Mouse (Mus musculus) activated CD4-positive, CD25-positive, alpha-beta regulatory T cell, adult 4 months (primary cell): ENCODE measurements around the gene Kcnh6. TPM values are rescaled to one million over a fixed set of nuclear protein-coding genes. Genes with fewer than 3 reads are reported as not detected.
"Not testable (repeated sequence)": the region's sequence is repeated elsewhere in the genome, so short reads cannot be mapped to it uniquely, and the experiment has no call there.

Experiments used
- ATAC-seq: one replicate; pipeline ENCODE4 v1.8.0; 2017
- polyA plus RNA-seq, 2 experiments: library from polyadenylated mRNA; unstranded; fragments of 100-300 nt; shearing (Covaris generic); gene quantifications; one replicate each; pipeline ENCODE4 v1.2.1; 2017

Gene Kcnh6
- polyA plus RNA-seq, 2 experiments from 2014 or later = not detected

GRCm38 (mm10) chr11:106016440-106016839 is 8.5 kb downstream of the Kcnh6 start:
- ATAC-seq = no peak

DNA sequence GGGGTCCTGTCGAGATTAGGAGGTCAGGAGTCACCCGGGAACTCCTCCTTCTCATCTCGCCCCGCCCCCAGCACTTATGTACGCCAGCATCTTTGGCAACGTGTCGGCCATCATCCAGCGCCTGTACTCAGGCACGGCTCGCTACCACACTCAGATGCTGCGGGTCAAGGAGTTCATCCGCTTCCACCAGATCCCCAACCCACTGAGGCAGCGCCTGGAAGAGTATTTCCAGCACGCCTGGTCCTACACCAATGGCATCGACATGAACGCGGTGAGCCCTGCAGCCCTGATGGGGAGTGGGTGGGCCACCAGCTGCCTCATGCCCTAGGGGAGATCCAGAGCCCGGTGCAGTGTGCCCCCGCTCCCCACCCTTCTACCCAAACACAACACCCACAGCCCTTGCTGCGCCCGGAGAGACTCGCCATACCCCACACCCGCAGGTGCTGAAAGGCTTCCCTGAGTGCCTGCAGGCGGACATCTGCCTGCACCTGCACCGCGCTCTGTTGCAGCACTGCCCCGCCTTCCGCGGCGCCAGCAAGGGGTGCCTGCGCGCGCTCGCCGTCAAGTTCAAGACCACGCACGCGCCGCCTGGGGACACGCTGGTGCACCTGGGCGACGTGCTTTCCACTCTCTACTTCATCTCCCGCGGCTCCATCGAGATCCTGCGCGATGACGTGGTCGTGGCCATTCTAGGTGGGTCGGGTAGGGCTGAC is 12.3 kb downstream of the Kcnh6 start:
- peak; percentile 19 for ATAC-seq

GRCm38 (mm10) chr11:106025774-106026173 is 17.9 kb downstream of the Kcnh6 start:
- ATAC-seq = no peak

DNA sequence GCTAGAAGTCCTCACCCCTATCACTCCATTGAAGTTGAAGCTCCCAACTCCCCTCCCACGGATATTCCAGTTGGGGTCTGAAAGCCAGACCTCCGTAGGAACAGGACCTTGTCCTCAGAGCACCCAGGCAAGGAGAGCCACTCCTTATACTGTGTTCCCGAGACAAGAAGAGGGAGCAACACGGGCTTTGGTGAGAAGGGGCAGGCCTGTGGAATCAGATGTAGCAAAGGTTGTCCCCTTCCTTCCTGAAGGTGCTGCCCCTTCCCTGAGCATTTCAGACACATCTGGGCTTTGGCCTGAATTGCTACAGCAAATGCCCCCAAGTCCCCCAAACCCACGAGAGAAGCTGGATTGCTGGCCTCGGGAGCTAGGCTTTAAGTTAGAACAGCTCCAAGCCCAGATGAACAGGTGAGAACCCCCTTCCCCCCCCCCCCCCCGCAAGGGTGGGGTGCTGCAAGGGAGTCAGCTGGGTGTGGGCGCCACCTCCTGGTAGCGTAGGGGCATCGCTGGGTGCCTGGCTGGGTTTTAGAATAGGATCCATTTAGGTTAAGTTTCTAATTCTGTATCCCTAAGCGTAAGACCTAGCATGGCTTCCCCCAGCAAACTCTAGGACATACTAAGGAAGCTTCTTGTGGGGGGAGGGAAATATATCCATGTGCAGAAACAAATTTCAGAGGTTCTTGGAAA is 18.7 kb downstream of the Kcnh6 start:
- peak; percentile 72 for ATAC-seq

GRCm38 (mm10) chr11:106027607-106028006 is 19.7 kb downstream of the Kcnh6 start:
- ATAC-seq = peak; percentile 21

GRCm38 (mm10) chr11:106032074-106032473 is 24.1 kb downstream of the Kcnh6 start:
- ATAC-seq = not testable (repeated sequence)

GRCm38 (mm10) chr11:106033491-106033919 is 25.6 kb downstream of the Kcnh6 start:
- peak; percentile 44 for ATAC-seq

DNA sequence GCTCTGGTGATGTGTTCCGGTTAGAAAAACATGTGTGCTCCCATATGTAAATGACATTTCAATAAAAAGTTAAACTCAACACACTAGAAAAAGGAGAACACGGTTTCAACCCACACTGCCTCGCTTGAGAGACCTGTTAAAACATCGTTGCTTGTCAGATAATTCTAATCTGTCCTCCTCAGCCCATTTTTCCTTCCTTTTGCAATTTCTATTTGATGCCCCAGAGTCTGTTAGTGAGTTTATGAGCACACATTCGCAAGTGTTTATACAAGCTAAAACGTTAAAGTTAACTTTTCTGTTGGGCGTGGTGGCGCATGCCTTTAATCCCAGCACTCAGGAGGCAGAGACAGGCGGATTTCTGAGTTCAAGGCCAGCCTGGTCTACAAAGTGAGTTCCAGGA is 27.1 kb downstream of the Kcnh6 start:
- ATAC-seq = no peak

- ATAC-seq = peak; percentile 97
Observed at GRCm38 (mm10) chr11:106036548-106037417, 28.9 kb downstream of the Kcnh6 start, which contains the start of gene Dcaf7. Dcaf7 (plus strand) TSS chr11:106036872.

DNA sequence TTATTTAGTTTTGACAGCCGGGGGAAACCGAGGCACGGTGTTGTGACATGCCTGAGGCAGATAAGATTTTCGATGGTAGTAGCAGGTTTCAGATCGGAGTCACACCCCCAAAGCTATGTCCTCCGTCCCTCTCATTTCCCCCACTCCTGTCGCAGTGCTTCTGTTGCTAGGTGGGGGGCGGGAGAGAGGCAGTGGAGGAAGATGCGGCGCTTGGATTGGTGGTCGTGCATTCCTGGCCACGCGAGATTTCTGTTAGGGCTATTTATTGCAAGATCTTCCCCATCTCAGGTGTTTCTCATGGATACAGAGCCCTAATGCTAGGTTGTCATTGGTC is 29.5 kb downstream of the Kcnh6 start:
- no peak for ATAC-seq

DNA sequence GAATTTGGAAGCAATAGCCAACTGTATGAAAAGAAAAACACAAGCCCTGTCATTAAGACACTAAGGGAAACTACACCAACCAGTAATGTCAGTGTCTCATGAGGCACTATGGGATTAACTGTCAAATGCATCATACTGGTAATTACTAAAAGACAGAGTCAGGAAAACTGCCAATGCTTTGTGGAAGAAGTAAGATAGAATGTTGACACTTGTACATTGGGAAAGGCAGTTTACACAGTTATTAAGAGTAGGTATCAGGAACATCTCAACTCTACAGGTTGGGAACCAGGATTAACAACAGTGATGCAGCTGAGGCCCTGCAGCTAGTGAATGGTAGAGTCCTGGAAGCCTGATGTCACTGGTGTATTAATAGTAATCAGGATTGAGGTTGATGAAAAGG is 36.4 kb downstream of the Kcnh6 start:
- ATAC-seq = no peak

DNA sequence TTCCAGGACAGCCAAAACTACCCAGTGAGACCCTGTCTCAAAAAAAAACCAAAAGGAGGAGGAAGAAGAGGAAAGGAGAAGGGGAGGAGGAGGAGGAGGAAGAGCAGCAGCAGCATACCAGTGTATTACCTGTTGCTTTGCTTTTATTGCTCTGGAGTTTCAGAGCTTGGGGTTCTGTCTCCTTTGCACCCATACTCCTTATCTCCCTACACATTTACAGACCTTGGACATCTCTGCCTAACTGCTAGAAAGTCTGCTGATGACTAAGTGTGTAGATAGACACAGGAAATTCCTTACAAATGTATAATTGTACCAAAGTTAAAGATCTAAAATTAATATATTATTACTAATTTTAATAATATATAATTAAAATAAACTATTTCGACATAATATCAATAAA is 37.3 kb downstream of the Kcnh6 start:
- no peak for ATAC-seq

- ATAC-seq = no peak
Observed at GRCm38 (mm10) chr11:106045780-106046179, 37.9 kb downstream of the Kcnh6 start.

DNA sequence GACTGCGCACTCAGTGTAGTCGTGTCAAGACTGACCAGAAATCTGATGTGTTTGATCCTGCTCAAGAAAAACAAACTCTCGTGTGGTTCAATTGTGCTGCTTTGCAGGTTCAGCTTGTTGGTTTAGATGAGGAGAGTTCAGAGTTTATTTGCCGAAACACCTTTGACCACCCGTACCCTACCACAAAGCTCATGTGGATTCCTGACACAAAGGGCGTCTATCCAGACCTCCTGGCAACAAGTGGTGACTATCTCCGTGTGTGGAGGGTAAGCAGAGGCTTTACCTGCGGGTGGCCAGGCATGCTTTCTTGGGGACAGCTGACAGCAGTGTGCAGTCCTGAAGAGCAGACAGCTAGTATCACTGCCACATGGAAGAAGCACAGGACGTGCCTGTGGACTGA is 38.7 kb downstream of the Kcnh6 start:
- no peak for ATAC-seq

- ATAC-seq = no peak
Observed at GRCm38 (mm10) chr11:106053921-106054320, 46.0 kb downstream of the Kcnh6 start.

- no peak for ATAC-seq
Observed at GRCm38 (mm10) chr11:106054600-106054999, 46.7 kb downstream of the Kcnh6 start.

GRCm38 (mm10) chr11:106055341-106055740 is 47.4 kb downstream of the Kcnh6 start:
- ATAC-seq = no peak

GRCm38 (mm10) chr11:106056819-106057491 is 49.0 kb downstream of the Kcnh6 start:
- peak; percentile 83 for ATAC-seq

- no peak for ATAC-seq
Observed at GRCm38 (mm10) chr11:106058020-106058419, 50.1 kb downstream of the Kcnh6 start.

DNA sequence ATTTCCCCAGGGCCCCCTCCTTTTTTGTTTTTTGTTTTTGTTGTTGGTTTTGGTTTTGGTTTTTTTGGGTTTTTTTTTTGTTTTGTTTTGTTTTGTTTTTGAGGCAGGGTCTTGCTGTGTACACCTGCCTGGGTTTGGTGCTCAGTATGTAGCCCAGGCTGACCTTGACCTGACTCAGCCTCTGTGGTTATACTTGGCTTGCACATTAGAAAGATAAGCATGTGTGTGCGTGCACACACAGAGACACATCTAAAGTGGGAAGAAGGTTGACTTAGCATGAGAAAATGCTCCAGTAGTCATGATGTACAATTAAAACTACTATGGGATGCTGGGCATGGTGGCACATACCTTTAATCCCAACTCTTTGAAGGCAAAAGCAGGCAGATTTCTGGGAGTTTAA is 52.6 kb downstream of the Kcnh6 start:
- ATAC-seq = no peak

DNA sequence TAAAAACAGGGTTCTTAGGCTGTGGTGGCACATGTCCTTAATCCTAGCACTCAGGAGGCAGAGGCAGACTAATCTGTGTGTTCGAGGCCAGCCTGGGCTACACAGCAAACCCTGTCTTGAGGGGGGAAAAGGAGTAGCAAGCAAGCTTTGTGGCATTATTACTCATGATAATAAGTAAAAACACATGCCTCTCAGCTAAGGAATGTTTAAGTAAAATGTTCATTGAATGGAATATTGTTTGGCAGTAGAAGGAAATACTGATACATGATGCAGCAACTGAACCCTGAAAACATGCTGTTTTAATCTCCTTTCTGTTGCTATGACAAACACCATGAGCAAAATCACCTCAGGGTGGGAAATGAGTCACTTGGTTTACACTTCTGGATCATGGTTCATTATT is 53.4 kb downstream of the Kcnh6 start:
- no peak for ATAC-seq

DNA sequence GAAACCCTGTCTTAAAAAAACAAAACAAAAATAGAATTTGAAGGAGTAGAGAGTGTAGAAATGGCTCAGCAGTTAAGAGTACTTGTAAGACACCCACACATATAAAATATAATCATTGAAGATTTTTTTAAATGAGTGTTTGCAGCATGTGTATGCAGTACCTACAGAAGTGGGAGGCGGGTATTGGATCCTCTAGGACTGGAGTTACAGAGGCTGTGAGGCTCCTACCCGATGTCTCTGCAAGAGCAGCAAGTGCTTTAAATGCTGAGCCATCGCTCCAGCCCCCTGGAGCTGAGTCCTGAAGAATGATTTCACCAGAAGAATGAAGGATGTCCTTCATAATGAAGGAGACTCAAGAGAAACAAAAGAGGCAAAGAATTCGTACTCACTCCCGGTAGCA is 55.8 kb downstream of the Kcnh6 start:
- no peak for ATAC-seq
